Mouse (Mus musculus) midbrain, embryonic 14.5 days (tissue): Measurements from ENCODE around the gene Il17d. TPM values are rescaled to one million over a fixed set of nuclear protein-coding genes. Genes with fewer than 3 reads are reported as not detected.

Experiments used
- ATAC-seq: fragments of 200-750 bp; cut with Nextera tagmentation; 2 replicates; pipeline ENCODE4 v1.8.0; 2017; ENCODE audit warnings: moderate number of reproducible peaks, moderate library complexity; ENCODE audit not compliant: low FRiP score, low TSS enrichment
- DNase-seq: peaks from one replicate; pipeline ENCODE4 v3.0.0-alpha.2; 2015
- H3K27ac ChIP-seq: fragments of 300-500 bp; sonication (generic); replicated peaks from 2 replicates; pipeline ENCODE4 v1.5.1; 2014; ENCODE audit warnings: mild to moderate bottlenecking, low read depth, low read length, moderate library complexity
- H3K27me3 ChIP-seq: fragments of 300-500 bp; sonication (generic); 2 replicates; pipeline ENCODE4 v1.6.1; 2014; ENCODE audit warnings: low read length, control low read depth, mixed read lengths; ENCODE audit not compliant: control insufficient read depth, insufficient read depth
- H3K36me3 ChIP-seq: fragments of 300-500 bp; sonication (generic); 2 replicates; pipeline ENCODE4 v1.6.1; 2014; ENCODE audit warnings: low read length, control low read depth; ENCODE audit not compliant: control insufficient read depth, insufficient read depth
- H3K4me1 ChIP-seq: fragments of 300-500 bp; sonication (generic); 2 replicates; pipeline ENCODE4 v1.6.1; 2014; ENCODE audit warnings: mild to moderate bottlenecking, antibody characterized with exemption, low read length, control low read depth; ENCODE audit not compliant: control insufficient read depth, insufficient read depth
- H3K4me2 ChIP-seq: fragments of 300-500 bp; sonication (generic); 2 replicates; pipeline ENCODE4 v1.6.1; 2014; ENCODE audit warnings: mild to moderate bottlenecking, low read length, moderate library complexity
- H3K4me3 ChIP-seq: fragments of 300-500 bp; sonication (generic); replicated peaks from 2 replicates; pipeline ENCODE4 v1.5.1; 2014; ENCODE audit warnings: low read depth, low read length
- H3K9ac ChIP-seq: fragments of 300-500 bp; sonication (generic); replicated peaks from 2 replicates; pipeline ENCODE4 v1.6.1; 2014; ENCODE audit warnings: mild to moderate bottlenecking, low read length, moderate library complexity
- H3K9me3 ChIP-seq: fragments of 300-500 bp; sonication (generic); 2 replicates; pipeline ENCODE4 v1.6.1; 2016; ENCODE audit warnings: low read length, control low read depth, mixed read lengths; ENCODE audit not compliant: control insufficient read depth
- WGBS: fragments of 180-500 bp; shearing (Covaris S2); extraction: QIAGEN DNeasy Blood & Tissue Kit; methylation state at CpG from one replicate; pipeline ENCODE4 v1.1.7; 2014; 5-methylcytosine and 5-hydroxymethylcytosine counted together
- polyA plus RNA-seq: library from polyadenylated mRNA; unstranded; fragments of >200 nt; fragmentation: Nextera tagmentation; extraction: Ambion mirVana; gene quantifications from 2 replicates; pipeline ENCODE4 v1.2.1, GENCODE M21; 2014

The Il17d gene
- polyA plus RNA-seq, 1 experiment from 2014 or later = 3.2 TPM

GRCm38 (mm10) chr14:57529786-57530515, 5.4 kb downstream of the Il17d start:
- Histone ChIP-seq H3K4me1 (peaks cover 15% of the 10 kb centered on the region), H3K27ac (no peak overlapping the region), H3K9ac (0 out of 2 replicates have a peak overlapping the region, but pooled peaks have one; percentile 12), H3K4me2 (no peak overlapping the region), H3K9me3 (no peaks in the 10 kb centered on the region), H3K4me3 (no peak overlapping the region), H3K27me3 (no peaks in the 10 kb centered on the region; the same call in 1 of the 2 replicates), H3K36me3 (no peaks in the 10 kb centered on the region)
- DNase-seq (no peak), ATAC-seq (no peak)
- 52% methylated on average over 5 of the region's 5 CpGs for WGBS

GRCm38 (mm10) chr14:57532577-57532976, 8.0 kb downstream of the Il17d start:
- Histone ChIP-seq H3K9ac (no peak overlapping the region), H3K4me3 (no peak overlapping the region), H3K4me2 (no peak overlapping the region), H3K9me3 (no peaks in the 10 kb centered on the region), H3K4me1 (peaks cover 20% of the 10 kb centered on the region), H3K36me3 (no peaks in the 10 kb centered on the region), H3K27me3 (no peaks in the 10 kb centered on the region), H3K27ac (no peak overlapping the region)
- DNase-seq (no peak), ATAC-seq (no peak)
- WGBS = 93% methylated on average over 3 of the region's 3 CpGs

- Histone ChIP-seq H3K4me3 (no peak overlapping the region), H3K9me3 (no peaks in the 10 kb centered on the region), H3K9ac (no peak overlapping the region), H3K27ac (no peak overlapping the region), H3K27me3 (no peaks in the 10 kb centered on the region), H3K36me3 (no peaks in the 10 kb centered on the region), H3K4me2 (no peak overlapping the region), H3K4me1 (peaks cover 24% of the 10 kb centered on the region)
- WGBS = 29% methylated on average over 3 of the region's 3 CpGs
- ATAC-seq = no peak
- peak; percentile 65 for DNase-seq
Measured at GRCm38 (mm10) chr14:57533214-57533613, 8.6 kb downstream of the Il17d start.

DNA sequence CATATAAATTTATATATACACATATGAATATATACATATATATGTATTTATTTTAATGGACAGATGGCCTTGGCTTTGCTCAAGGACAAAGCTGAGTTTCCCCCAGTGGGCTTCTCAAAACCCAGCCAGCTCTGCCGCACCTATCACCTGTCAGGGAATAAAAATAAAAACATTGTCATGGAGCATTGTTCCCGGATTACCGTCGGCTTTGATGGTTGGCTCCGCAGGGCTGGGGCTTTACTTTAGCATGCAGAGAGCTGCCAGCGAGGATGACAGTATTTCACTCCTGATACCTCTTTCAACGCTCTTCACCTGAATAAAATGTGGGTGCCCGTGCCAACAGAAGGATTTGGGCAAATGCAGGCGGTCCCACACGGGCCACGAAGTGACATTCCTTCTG, 9.3 kb downstream of the Il17d start:
- H3K4me2 ChIP-seq = no peak overlapping the region
- H3K36me3 ChIP-seq = no peaks in the 10 kb centered on the region
- no peak overlapping the region for H3K9ac ChIP-seq
- H3K27me3 ChIP-seq = no peaks in the 10 kb centered on the region
- no peak overlapping the region for H3K27ac ChIP-seq
- WGBS = 6% methylated on average over 11 of the region's 11 CpGs
- H3K4me3 ChIP-seq = no peak overlapping the region
- peak; percentile 62 for DNase-seq
- no peaks in the 10 kb centered on the region for H3K9me3 ChIP-seq
- peaks cover 24% of the 10 kb centered on the region for H3K4me1 ChIP-seq
- ATAC-seq = no peak

DNA sequence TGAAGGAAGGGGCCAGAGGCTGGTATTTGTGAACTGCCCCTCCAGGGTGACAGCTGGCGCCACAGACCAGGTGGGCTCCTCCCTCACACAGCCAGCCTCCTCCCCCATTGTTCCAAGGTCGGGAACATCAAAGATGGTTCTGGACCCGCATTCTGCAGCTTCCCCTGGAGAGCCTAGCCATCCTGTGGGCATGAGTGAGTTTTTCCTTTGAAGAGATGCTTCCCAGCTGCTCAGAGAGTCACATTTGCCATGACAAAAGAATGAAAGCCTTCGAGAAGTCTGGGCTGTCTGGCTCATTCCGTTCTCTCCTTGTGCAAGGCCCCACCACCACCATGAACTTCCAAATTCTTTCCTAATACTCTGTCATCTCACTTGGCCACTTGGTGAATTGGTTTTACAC, 9.8 kb downstream of the Il17d start:
- Histone ChIP-seq H3K27me3 (no peaks in the 10 kb centered on the region), H3K9me3 (no peaks in the 10 kb centered on the region), H3K9ac (no peak overlapping the region), H3K4me1 (peaks cover 24% of the 10 kb centered on the region), H3K4me3 (no peak overlapping the region), H3K27ac (no peak overlapping the region; the same call in 1 of the 2 replicates), H3K36me3 (no peaks in the 10 kb centered on the region), H3K4me2 (peak overlapping the region; percentile 3; the same call in 1 of the 2 replicates)
- DNase-seq (peak; percentile 28), ATAC-seq (no peak)
- WGBS = 9% methylated on average over 5 of the region's 5 CpGs

DNA sequence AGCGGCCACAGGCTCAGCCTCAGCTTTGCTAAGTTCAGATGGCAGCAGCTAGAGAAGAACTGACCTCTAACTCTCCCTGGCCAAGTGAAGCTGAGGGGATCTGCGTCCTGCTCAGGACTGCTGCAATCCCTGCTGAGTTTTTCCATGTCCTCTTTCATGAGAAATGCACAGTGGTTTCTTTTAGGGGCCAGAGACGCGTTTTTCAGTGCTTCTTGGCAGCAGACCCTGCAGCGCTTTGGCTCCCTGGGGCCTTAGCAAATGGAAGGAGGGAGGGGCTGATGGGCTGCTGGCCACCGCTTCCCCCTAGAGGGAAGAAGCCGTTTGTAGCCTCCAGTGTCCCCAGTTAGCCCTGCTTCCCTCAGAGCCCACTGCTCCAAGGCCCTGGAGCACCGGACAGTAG, 10.4 kb downstream of the Il17d start:
- Histone ChIP-seq H3K4me1 (peaks cover 24% of the 10 kb centered on the region), H3K9me3 (no peaks in the 10 kb centered on the region), H3K4me3 (no peak overlapping the region), H3K27ac (peak overlapping the region; percentile 5; the same call in 1 of the 2 replicates), H3K27me3 (no peaks in the 10 kb centered on the region), H3K4me2 (no peak overlapping the region), H3K36me3 (no peaks in the 10 kb centered on the region), H3K9ac (no peak overlapping the region)
- ATAC-seq = no peak
- WGBS = 7% methylated on average over 8 of the region's 8 CpGs
- DNase-seq = peak; percentile 51

DNA sequence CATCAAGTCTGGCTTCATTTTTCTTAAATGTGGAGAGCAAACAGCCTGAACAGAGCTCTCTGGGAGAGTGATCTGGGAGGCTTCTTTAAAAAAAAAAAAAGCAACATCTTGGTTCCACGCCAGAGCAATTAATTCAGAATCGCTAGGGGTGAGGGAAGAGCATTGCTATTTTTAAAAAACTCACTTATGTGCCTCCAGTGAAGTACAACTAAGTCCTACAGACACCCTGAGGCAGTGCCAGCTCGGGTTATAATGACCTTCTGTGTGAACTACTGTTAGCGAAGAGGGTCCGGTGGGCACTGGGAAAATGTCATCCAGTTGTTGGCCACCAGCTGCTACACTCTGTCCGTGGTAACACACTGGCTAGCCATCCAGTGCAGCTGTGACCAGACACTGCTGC, 11.1 kb downstream of the Il17d start:
- 57% methylated on average over 6 of the region's 6 CpGs for WGBS
- Histone ChIP-seq H3K4me3 (no peak overlapping the region), H3K27me3 (no peaks in the 10 kb centered on the region), H3K36me3 (no peaks in the 10 kb centered on the region), H3K4me1 (peaks cover 24% of the 10 kb centered on the region), H3K9me3 (no peaks in the 10 kb centered on the region), H3K9ac (no peak overlapping the region), H3K27ac (no peak overlapping the region), H3K4me2 (no peak overlapping the region)
- ATAC-seq (no peak), DNase-seq (peak; percentile 25)

DNA sequence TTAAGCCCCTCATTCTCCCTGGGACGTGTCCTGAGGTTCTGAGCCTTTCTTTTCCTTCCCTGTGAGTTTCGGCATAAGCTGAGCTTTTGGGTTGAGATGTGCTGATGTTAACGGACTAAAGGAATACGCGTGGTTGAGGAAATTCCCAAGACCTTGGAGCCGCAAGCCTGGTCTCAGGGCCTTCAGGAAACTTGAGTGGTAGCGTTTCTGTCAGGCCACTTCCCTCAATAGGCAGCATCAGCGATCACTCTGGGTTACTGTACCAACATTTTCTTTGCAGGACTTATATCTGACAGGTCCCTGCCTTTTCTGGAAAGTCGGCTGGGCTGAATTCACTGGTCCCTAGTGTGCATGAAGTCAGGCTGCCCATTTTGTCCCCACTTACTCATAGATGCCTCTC, 12.2 kb downstream of the Il17d start:
- H3K27ac ChIP-seq = no peak overlapping the region
- H3K4me1 ChIP-seq = peaks cover 24% of the 10 kb centered on the region
- no peaks in the 10 kb centered on the region for H3K36me3 ChIP-seq
- no peak overlapping the region for H3K9ac ChIP-seq
- H3K4me3 ChIP-seq = no peak overlapping the region
- no peaks in the 10 kb centered on the region for H3K9me3 ChIP-seq
- 21% methylated on average over 9 of the region's 9 CpGs for whole genome bisulfite sequencing
- H3K4me2 ChIP-seq = 0 out of 2 replicates have a peak overlapping the region, but pooled peaks have one; percentile 5
- ATAC-seq (no peak), DNase-seq (no peak)
- no peaks in the 10 kb centered on the region for H3K27me3 ChIP-seq
